Mouse (Mus musculus): ENCODE measurements at regions not wholly inside any gene's neighbourhood (a gene's known extent, or its start where the extent isn't known, plus 50 kb on each side); places are given as distances from the start of the nearest gene placed in this dataset.

- no peaks in the 10 kb centered on the region for H3K9me3 ChIP-seq (replicated peaks; ENCODE audit: control insufficient read depth, low read length)
- no peak overlapping the region for H3K27ac ChIP-seq (ENCODE audit: low read depth, low read length)
- H3K4me3 ChIP-seq (ENCODE audit: low read depth, low read length) = no peak overlapping the region
- H3K27me3 ChIP-seq (replicated peaks; ENCODE audit: control insufficient read depth, insufficient read depth, low read length) = no peaks in the 10 kb centered on the region
- WGBS = 38% methylated on average over 6 of the region's 6 CpGs
- H3K4me1 ChIP-seq (ENCODE audit: control insufficient read depth, insufficient read depth, low read length) = no peaks in the 10 kb centered on the region
- no peak overlapping the region for H3K9ac ChIP-seq (ENCODE audit: low read length)
- no peak overlapping the region for H3K4me2 ChIP-seq (ENCODE audit: low read length)
- ATAC-seq = no peak; the same call in 1 of the 2 replicates
- peak; percentile 60 for DNase-seq (ENCODE audit: low spot score)
- H3K36me3 ChIP-seq (ENCODE audit: control insufficient read depth, insufficient read depth, low read length) = no peaks in the 10 kb centered on the region
Observed at GRCm38 (mm10) chrX:61119499-61119898, 65.9 kb downstream of the Cdr1 start.

GRCm38 (mm10) chrX:61117368-61117767, 68.0 kb downstream of the Cdr1 start:
- Histone ChIP-seq H3K4me3 (ENCODE audit: low read depth, low read length) (peak overlapping the region; percentile 30), H3K4me2 (ENCODE audit: low read length) (peak overlapping the region; percentile 41), H3K27me3 (replicated peaks; ENCODE audit: control insufficient read depth, insufficient read depth, low read length) (no peaks in the 10 kb centered on the region), H3K4me1 (ENCODE audit: control insufficient read depth, insufficient read depth, low read length) (no peaks in the 10 kb centered on the region), H3K27ac (ENCODE audit: low read depth, low read length) (no peak overlapping the region), H3K9me3 (replicated peaks; ENCODE audit: control insufficient read depth, low read length) (no peaks in the 10 kb centered on the region), H3K36me3 (ENCODE audit: control insufficient read depth, insufficient read depth, low read length) (no peaks in the 10 kb centered on the region), H3K9ac (ENCODE audit: low read length) (no peak overlapping the region; the same call in 1 of the 2 replicates)
- ATAC-seq (no peak), DNase-seq (ENCODE audit: low spot score) (peak; percentile 52)
- 69% methylated on average over 4 of the region's 4 CpGs for WGBS

DNA sequence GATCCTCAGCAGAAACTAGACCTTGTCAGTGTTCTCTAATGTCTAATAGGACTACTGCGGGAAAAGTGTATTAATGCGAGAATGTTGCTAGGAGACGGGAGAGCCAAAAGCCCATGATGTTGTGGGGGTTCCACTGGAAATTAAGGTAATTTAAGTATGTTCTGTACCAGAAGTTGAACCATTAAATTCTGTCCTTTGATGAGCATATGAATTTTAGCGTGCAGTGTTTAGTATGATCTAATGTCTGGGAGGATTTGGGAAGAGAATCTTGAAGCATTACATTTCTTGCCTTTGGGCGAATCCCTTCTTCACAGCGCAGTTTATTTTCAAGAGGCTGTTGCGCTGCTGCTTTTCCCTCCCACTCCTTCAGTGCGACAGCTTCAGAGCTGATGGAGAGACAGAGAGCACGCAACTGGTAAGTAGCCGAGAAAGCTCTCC, 69.3 kb downstream of the Cdr1 start:
- Histone ChIP-seq H3K4me1 (ENCODE audit: control insufficient read depth, insufficient read depth, low read length) (no peaks in the 10 kb centered on the region), H3K9me3 (replicated peaks; ENCODE audit: control insufficient read depth, low read length) (no peaks in the 10 kb centered on the region), H3K36me3 (ENCODE audit: control insufficient read depth, insufficient read depth, low read length) (no peaks in the 10 kb centered on the region), H3K4me2 (ENCODE audit: low read length) (peak overlapping the region; percentile 41), H3K27ac (ENCODE audit: low read depth, low read length) (no peak overlapping the region), H3K4me3 (ENCODE audit: low read depth, low read length) (peak overlapping the region; percentile 30), H3K27me3 (replicated peaks; ENCODE audit: control insufficient read depth, insufficient read depth, low read length) (no peaks in the 10 kb centered on the region), H3K9ac (ENCODE audit: low read length) (no peak overlapping the region; the same call in 1 of the 2 replicates)
- peak; percentile 91 for ATAC-seq
- WGBS = 39% methylated on average over 10 of the region's 10 CpGs
- peak; percentile 78 for DNase-seq (ENCODE audit: low spot score)
